Mouse (Mus musculus) intestine, embryonic 15.5 days (tissue): ENCODE measurements at regions not wholly inside any gene's neighbourhood (a gene's known extent, or its start where the extent isn't known, plus 50 kb on each side); places are given as distances from the start of the nearest gene placed in this dataset.

Experiments used
- ATAC-seq: fragments of 200-750 bp; cut with Nextera tagmentation; 2 replicates; pipeline ENCODE4 v1.8.0; 2017; ENCODE audit warnings: moderate TSS enrichment, moderate library complexity
- H3K27ac ChIP-seq: fragments of 300-500 bp; sonication (generic); 2 replicates; pipeline ENCODE4 v1.5.1; 2015; ENCODE audit warnings: mild to moderate bottlenecking, inconsistent platforms
- H3K27me3 ChIP-seq: fragments of 300-500 bp; sonication (generic); replicated peaks from 2 replicates; pipeline ENCODE4 v1.6.1; 2015; ENCODE audit warnings: inconsistent platforms
- H3K36me3 ChIP-seq: fragments of 300-500 bp; sonication (generic); 2 replicates; pipeline ENCODE4 v1.6.1; 2015; ENCODE audit warnings: inconsistent platforms
- H3K4me1 ChIP-seq: fragments of 300-500 bp; sonication (generic); replicated peaks from 2 replicates; pipeline ENCODE4 v1.6.1; 2015; ENCODE audit warnings: inconsistent platforms
- H3K4me2 ChIP-seq: fragments of 300-500 bp; sonication (generic); replicated peaks from 2 replicates; pipeline ENCODE4 v1.6.1; 2015; ENCODE audit warnings: mild to moderate bottlenecking, inconsistent platforms
- H3K4me3 ChIP-seq: fragments of 300-500 bp; sonication (generic); replicated peaks from 2 replicates; pipeline ENCODE4 v1.5.1; 2015; ENCODE audit warnings: inconsistent platforms
- H3K9ac ChIP-seq: fragments of 300-500 bp; sonication (generic); 2 replicates; pipeline ENCODE4 v1.6.1; 2015; ENCODE audit warnings: inconsistent platforms
- H3K9me3 ChIP-seq: fragments of 300-500 bp; sonication (generic); 2 replicates; pipeline ENCODE4 v1.6.1; 2016; ENCODE audit warnings: inconsistent platforms
- WGBS: fragments of 180-500 bp; shearing (Covaris S2); methylation state at CpG from one replicate; pipeline ENCODE4 v1.1.7; 2015; 5-methylcytosine and 5-hydroxymethylcytosine counted together

GRCm38 (mm10) chr9:85095234-85095633 lies 217.3 kb upstream of the Gm11114 start:
- Histone ChIP-seq H3K36me3 (no peaks in the 10 kb centered on the region), H3K9ac (no peak overlapping the region), H3K4me3 (no peak overlapping the region), H3K4me2 (no peak overlapping the region), H3K27me3 (no peaks in the 10 kb centered on the region), H3K9me3 (no peaks in the 10 kb centered on the region), H3K4me1 (no peaks in the 10 kb centered on the region), H3K27ac (no peak overlapping the region)
- ATAC-seq = no peak
- WGBS = 79% methylated on average over 3 of the region's 3 CpGs

DNA sequence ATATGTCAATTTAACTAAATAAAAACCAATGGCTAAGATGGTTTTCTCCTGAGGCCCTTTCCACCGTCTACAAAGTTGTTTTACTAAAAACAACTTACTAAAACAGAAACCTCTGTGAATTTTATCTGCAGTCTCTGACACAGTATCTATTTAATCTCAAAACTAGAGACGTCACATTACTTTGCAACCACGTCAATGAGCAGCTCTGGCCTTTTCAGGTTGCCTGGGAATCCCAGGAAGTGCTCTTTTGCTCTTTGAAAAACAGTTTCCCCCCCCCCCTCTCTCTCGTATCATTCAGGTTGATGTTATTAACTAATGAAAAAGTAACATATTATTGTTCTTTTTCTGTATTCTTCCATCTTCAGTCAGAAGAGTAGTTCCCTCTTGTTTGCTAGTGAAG lies 216.1 kb upstream of the Gm11114 start:
- Histone ChIP-seq H3K27ac (no peak overlapping the region), H3K27me3 (no peaks in the 10 kb centered on the region), H3K9ac (no peak overlapping the region), H3K4me1 (no peaks in the 10 kb centered on the region), H3K4me3 (no peak overlapping the region), H3K36me3 (no peaks in the 10 kb centered on the region), H3K4me2 (no peak overlapping the region), H3K9me3 (no peaks in the 10 kb centered on the region)
- ATAC-seq = no peak
- WGBS = 70% methylated on average over 4 of the region's 4 CpGs

- ATAC-seq = no peak
These were observed 199.6 kb upstream of the Gm11114 start for GRCm38 (mm10) chr9:85112928-85113327.

GRCm38 (mm10) chr9:85114234-85114633 lies 198.3 kb upstream of the Gm11114 start:
- Histone ChIP-seq H3K9me3 (no peaks in the 10 kb centered on the region), H3K4me1 (no peaks in the 10 kb centered on the region), H3K4me2 (no peak overlapping the region), H3K27ac (no peak overlapping the region), H3K27me3 (no peaks in the 10 kb centered on the region), H3K36me3 (no peaks in the 10 kb centered on the region), H3K4me3 (no peak overlapping the region), H3K9ac (no peak overlapping the region)
- 47% methylated on average over 2 of the region's 2 CpGs for WGBS
- no peak for ATAC-seq

More at GRCm38 (mm10) chr9:85112928-85113327, 199.6 kb upstream of the Gm11114 start:
- no peaks in the 10 kb centered on the region for H3K27me3 ChIP-seq
- no peak overlapping the region for H3K9ac ChIP-seq
- H3K4me3 ChIP-seq = no peak overlapping the region
- H3K4me2 ChIP-seq = no peak overlapping the region
- H3K27ac ChIP-seq = no peak overlapping the region
- no peaks in the 10 kb centered on the region for H3K9me3 ChIP-seq
- H3K36me3 ChIP-seq = no peaks in the 10 kb centered on the region
- 74% methylated on average over 3 of the region's 3 CpGs for WGBS
- H3K4me1 ChIP-seq = no peaks in the 10 kb centered on the region

DNA sequence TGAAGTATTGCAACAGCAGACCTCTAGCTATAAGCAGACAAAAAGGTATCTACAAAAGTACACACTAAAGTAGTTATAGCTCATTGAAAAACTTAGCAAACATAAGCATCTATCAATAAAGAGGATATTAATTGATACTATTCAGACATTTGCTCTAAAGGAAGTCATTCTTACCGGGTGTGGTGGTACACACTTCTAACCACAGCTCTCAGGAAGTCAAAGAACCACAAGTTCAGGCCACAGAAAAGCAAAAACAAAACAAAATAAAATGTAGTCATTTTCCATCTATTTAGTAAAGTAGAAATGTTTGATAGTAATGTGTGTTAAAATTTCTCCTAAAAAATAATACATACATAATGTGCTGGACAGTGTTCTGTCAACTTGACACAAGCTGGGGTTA lies 192.5 kb upstream of the Gm11114 start:
- no peaks in the 10 kb centered on the region for H3K9me3 ChIP-seq
- 68% methylated on average over 1 of the region's 1 CpGs for WGBS
- no peak overlapping the region for H3K4me2 ChIP-seq
- no peaks in the 10 kb centered on the region for H3K27me3 ChIP-seq
- no peak overlapping the region for H3K27ac ChIP-seq
- H3K9ac ChIP-seq = no peak overlapping the region
- H3K4me1 ChIP-seq = no peaks in the 10 kb centered on the region
- no peak for ATAC-seq
- H3K36me3 ChIP-seq = no peaks in the 10 kb centered on the region
- H3K4me3 ChIP-seq = no peak overlapping the region

DNA sequence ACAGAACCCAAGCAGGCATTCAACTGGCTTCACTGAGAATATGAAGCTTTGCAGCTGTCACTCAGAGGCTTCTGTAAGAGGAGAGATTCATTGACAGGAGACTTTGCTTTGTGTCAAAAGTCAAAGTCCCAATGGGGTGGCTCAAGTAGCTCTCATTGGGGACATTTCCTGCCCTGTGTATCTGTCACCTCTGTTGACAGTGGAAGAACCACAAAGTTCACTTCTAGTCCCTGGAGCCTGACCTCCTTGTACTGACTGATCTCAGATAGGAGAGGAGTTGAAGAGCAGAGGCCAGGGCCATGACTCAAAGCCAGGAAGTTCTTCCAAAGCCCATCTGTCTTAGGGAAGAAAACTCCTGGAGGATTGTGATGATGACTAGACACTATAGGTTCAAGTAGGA lies 191.5 kb upstream of the Gm11114 start:
- H3K4me3 ChIP-seq = no peak overlapping the region
- 0 out of 2 replicates have a peak, but pooled peaks cover 3% of the 10 kb centered on the region for H3K4me1 ChIP-seq
- peak; percentile 45; the same call in 1 of the 2 replicates for ATAC-seq
- H3K36me3 ChIP-seq = no peaks in the 10 kb centered on the region
- H3K27ac ChIP-seq = no peak overlapping the region
- H3K9me3 ChIP-seq = no peaks in the 10 kb centered on the region
- H3K27me3 ChIP-seq = no peaks in the 10 kb centered on the region
- H3K4me2 ChIP-seq = no peak overlapping the region
- no peak overlapping the region for H3K9ac ChIP-seq

GRCm38 (mm10) chr9:85123706-85124105 lies 188.9 kb upstream of the Gm11114 start:
- WGBS = 73% methylated on average over 3 of the region's 3 CpGs
- Histone ChIP-seq H3K27ac (no peak overlapping the region), H3K9me3 (no peaks in the 10 kb centered on the region), H3K4me2 (no peak overlapping the region), H3K27me3 (no peaks in the 10 kb centered on the region), H3K4me3 (no peak overlapping the region), H3K36me3 (no peaks in the 10 kb centered on the region), H3K9ac (no peak overlapping the region), H3K4me1 (0 out of 2 replicates have a peak, but pooled peaks cover 3% of the 10 kb centered on the region)
- no peak for ATAC-seq

- no peak overlapping the region for H3K27ac ChIP-seq
- H3K27me3 ChIP-seq = no peaks in the 10 kb centered on the region
- ATAC-seq = no peak
- H3K9me3 ChIP-seq = no peaks in the 10 kb centered on the region
- 52% methylated on average over 4 of the region's 4 CpGs for WGBS
- no peak overlapping the region for H3K4me3 ChIP-seq
- H3K4me2 ChIP-seq = no peak overlapping the region
- 0 out of 2 replicates have a peak, but pooled peaks cover 3% of the 10 kb centered on the region for H3K4me1 ChIP-seq
- no peaks in the 10 kb centered on the region for H3K36me3 ChIP-seq
- H3K9ac ChIP-seq = no peak overlapping the region
These were observed 186.8 kb upstream of the Gm11114 start for GRCm38 (mm10) chr9:85125775-85126174.

- no peak overlapping the region for H3K4me3 ChIP-seq
- H3K27me3 ChIP-seq = no peaks in the 10 kb centered on the region
- ATAC-seq = 0 out of 2 replicates have a peak, but pooled peaks have one; percentile 45
- no peak overlapping the region for H3K9ac ChIP-seq
- 0 out of 2 replicates have a peak, but pooled peaks cover 3% of the 10 kb centered on the region for H3K4me1 ChIP-seq
- no peaks in the 10 kb centered on the region for H3K36me3 ChIP-seq
- no peaks in the 10 kb centered on the region for H3K9me3 ChIP-seq
- no peak overlapping the region for H3K27ac ChIP-seq
- 57% methylated on average over 6 of the region's 6 CpGs for WGBS
- no peak overlapping the region for H3K4me2 ChIP-seq
These were observed 186.0 kb upstream of the Gm11114 start for GRCm38 (mm10) chr9:85126541-85126940.

DNA sequence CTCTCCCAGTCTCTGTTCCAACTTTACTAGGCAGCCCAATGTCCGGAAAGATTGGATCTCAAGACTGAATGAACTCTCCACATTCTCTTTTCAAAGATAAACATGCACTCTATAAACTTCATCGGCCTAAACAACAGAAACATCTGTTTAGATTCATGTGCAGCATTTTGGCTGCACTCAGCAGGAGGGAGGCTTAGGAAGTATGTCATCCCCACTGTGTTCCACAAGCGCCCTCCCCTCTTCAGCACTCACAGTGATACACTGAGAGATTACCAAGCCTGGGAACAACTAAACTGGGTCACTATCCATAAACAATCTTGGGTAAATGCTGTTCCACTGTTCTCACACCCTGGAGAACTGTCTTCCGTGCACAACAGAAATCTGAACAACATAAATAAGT lies 185.5 kb upstream of the Gm11114 start:
- 57% methylated on average over 4 of the region's 4 CpGs for WGBS
- ATAC-seq = peak; percentile 84
- Histone ChIP-seq H3K4me1 (0 out of 2 replicates have a peak, but pooled peaks cover 3% of the 10 kb centered on the region), H3K4me3 (no peak overlapping the region), H3K9ac (no peak overlapping the region), H3K4me2 (no peak overlapping the region), H3K9me3 (no peaks in the 10 kb centered on the region), H3K27me3 (no peaks in the 10 kb centered on the region), H3K36me3 (no peaks in the 10 kb centered on the region), H3K27ac (no peak overlapping the region)

DNA sequence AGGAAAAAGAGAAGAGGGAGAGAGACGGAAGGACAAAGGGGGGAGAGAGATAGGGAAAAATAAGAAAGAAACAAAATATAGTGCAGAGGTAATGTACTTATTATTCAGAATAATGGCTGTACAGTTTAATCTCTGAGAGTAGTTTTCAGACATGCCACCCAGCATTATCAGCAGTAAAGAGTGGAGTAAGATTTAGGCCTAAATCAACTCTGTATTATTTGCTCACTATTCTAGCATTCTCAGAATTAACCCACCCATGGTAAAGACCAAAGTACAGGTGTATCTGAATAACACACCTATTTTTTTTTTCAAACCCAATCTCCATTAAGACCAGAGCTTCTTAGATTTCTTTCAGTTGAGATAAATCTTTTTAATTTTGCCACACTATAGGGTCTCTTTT lies 177.7 kb upstream of the Gm11114 start:
- WGBS = 79% methylated on average over 1 of the region's 1 CpGs
- Histone ChIP-seq H3K4me2 (no peak overlapping the region), H3K27me3 (no peaks in the 10 kb centered on the region), H3K9me3 (no peaks in the 10 kb centered on the region), H3K4me3 (no peak overlapping the region), H3K36me3 (no peaks in the 10 kb centered on the region), H3K4me1 (no peaks in the 10 kb centered on the region), H3K27ac (no peak overlapping the region), H3K9ac (no peak overlapping the region)
- no peak for ATAC-seq

- Histone ChIP-seq H3K9ac (no peak overlapping the region), H3K4me3 (no peak overlapping the region), H3K4me1 (no peaks in the 10 kb centered on the region), H3K36me3 (no peaks in the 10 kb centered on the region), H3K4me2 (no peak overlapping the region), H3K27ac (no peak overlapping the region), H3K9me3 (no peaks in the 10 kb centered on the region), H3K27me3 (no peaks in the 10 kb centered on the region)
- ATAC-seq = no peak
- WGBS = 66% methylated on average over 6 of the region's 6 CpGs
These were observed 175.6 kb upstream of the Gm11114 start for GRCm38 (mm10) chr9:85136715-85137582.

DNA sequence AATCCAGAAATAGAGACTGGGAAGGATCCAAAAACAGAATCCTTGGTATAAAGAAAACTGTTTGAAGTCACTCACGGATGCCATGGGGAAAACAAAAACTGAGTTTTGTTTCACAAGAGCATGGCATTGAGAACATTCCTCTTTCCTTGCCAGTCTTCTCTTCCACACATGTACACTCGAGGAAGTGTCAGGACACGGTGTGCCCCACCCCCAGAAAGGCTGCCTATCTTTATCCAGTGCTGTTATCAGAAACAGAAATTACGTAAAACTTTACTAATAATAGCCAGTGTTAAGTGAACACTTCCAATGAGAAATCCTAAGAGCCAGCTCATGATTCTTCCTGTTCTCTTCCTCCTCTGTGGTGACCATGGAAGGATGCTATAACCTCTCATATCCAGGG lies 172.7 kb upstream of the Gm11114 start:
- Histone ChIP-seq H3K4me3 (no peak overlapping the region), H3K27ac (no peak overlapping the region), H3K4me2 (no peak overlapping the region), H3K9ac (no peak overlapping the region), H3K27me3 (no peaks in the 10 kb centered on the region), H3K4me1 (no peaks in the 10 kb centered on the region), H3K9me3 (no peaks in the 10 kb centered on the region), H3K36me3 (no peaks in the 10 kb centered on the region)
- ATAC-seq = no peak
- 67% methylated on average over 4 of the region's 4 CpGs for WGBS
